Mouse (Mus musculus) limb, embryonic 13.5 days (tissue): Measurements from ENCODE around the gene Bri3. TPM values are rescaled to one million over a fixed set of nuclear protein-coding genes. Genes with fewer than 3 reads are reported as not detected.

Experiments used
- ATAC-seq: fragments of 200-750 bp; cut with Nextera tagmentation; 2 replicates; pipeline ENCODE4 v1.8.0; 2017; ENCODE audit warnings: low read depth, moderate number of reproducible peaks, moderate TSS enrichment; ENCODE audit not compliant: low FRiP score
- H3K27ac ChIP-seq: fragments of 300-500 bp; sonication (generic); 2 replicates; pipeline ENCODE4 v1.5.1; 2015; ENCODE audit warnings: inconsistent platforms, mild to moderate bottlenecking, moderate library complexity
- H3K27me3 ChIP-seq: fragments of 300-500 bp; sonication (generic); 2 replicates; pipeline ENCODE4 v1.6.1; 2015; ENCODE audit warnings: mild to moderate bottlenecking, inconsistent platforms
- H3K36me3 ChIP-seq: fragments of 300-500 bp; sonication (generic); 2 replicates; pipeline ENCODE4 v1.6.1; 2015; ENCODE audit warnings: inconsistent platforms, mild to moderate bottlenecking, moderate library complexity
- H3K4me1 ChIP-seq: fragments of 300-500 bp; sonication (generic); 2 replicates; pipeline ENCODE4 v1.6.1; 2015; ENCODE audit warnings: inconsistent platforms
- H3K4me2 ChIP-seq: fragments of 300-500 bp; sonication (generic); replicated peaks from 2 replicates; pipeline ENCODE4 v1.6.1; 2015; ENCODE audit warnings: inconsistent platforms, mild to moderate bottlenecking, moderate library complexity
- H3K4me3 ChIP-seq: fragments of 300-500 bp; sonication (generic); 2 replicates; pipeline ENCODE4 v1.5.1; 2015; ENCODE audit warnings: moderate library complexity, mild to moderate bottlenecking, inconsistent platforms
- H3K9ac ChIP-seq: fragments of 300-500 bp; sonication (generic); 2 replicates; pipeline ENCODE4 v1.6.1; 2015; ENCODE audit warnings: mild to moderate bottlenecking, inconsistent platforms
- H3K9me3 ChIP-seq: fragments of 300-500 bp; sonication (generic); 2 replicates; pipeline ENCODE4 v1.6.1; 2016; ENCODE audit warnings: inconsistent platforms
- WGBS: fragments of 180-500 bp; shearing (Covaris S2); methylation state at CpG from one replicate; pipeline ENCODE4 v1.1.7; 2015; 5-methylcytosine and 5-hydroxymethylcytosine counted together
- polyA plus RNA-seq: library from polyadenylated mRNA; unstranded; fragments of >200 nt; fragmentation: Nextera tagmentation; extraction: Ambion mirVana; gene quantifications from 2 replicates; pipeline ENCODE4 v1.2.1, GENCODE M21; 2015

The Bri3 gene
- polyA plus RNA-seq, 1 experiment from 2014 or later = 112 TPM

- ATAC-seq = no peak
- Histone ChIP-seq H3K27me3 (no peaks in the 10 kb centered on the region), H3K4me3 (no peak overlapping the region), H3K9me3 (0 out of 2 replicates have a peak, but pooled peaks cover 4% of the 10 kb centered on the region), H3K4me2 (no peak overlapping the region), H3K9ac (no peak overlapping the region), H3K36me3 (no peaks in the 10 kb centered on the region), H3K27ac (no peak overlapping the region), H3K4me1 (no peaks in the 10 kb centered on the region)
- 78% methylated on average over 1 of the region's 1 CpGs for WGBS
Observed at GRCm38 (mm10) chr5:144238969-144239368, 5.3 kb upstream of the Bri3 start.

GRCm38 (mm10) chr5:144245592-144245991 is 1.4 kb downstream of the Bri3 start:
- peaks cover 3% of the 10 kb centered on the region; the same call in 1 of the 2 replicates for H3K9me3 ChIP-seq
- H3K36me3 ChIP-seq = no peaks in the 10 kb centered on the region
- no peak overlapping the region for H3K27ac ChIP-seq
- no peak overlapping the region for H3K9ac ChIP-seq
- no peak overlapping the region for H3K4me2 ChIP-seq
- H3K4me1 ChIP-seq = peaks cover 17% of the 10 kb centered on the region
- 69% methylated on average over 2 of the region's 2 CpGs for WGBS
- H3K4me3 ChIP-seq = no peak overlapping the region
- no peak for ATAC-seq
- no peaks in the 10 kb centered on the region for H3K27me3 ChIP-seq

- Histone ChIP-seq H3K4me2 (no peak overlapping the region), H3K27me3 (no peaks in the 10 kb centered on the region), H3K9me3 (peaks cover 3% of the 10 kb centered on the region; the same call in 1 of the 2 replicates), H3K9ac (no peak overlapping the region), H3K27ac (no peak overlapping the region), H3K36me3 (no peaks in the 10 kb centered on the region), H3K4me1 (peaks cover 17% of the 10 kb centered on the region), H3K4me3 (no peak overlapping the region)
- 63% methylated on average over 7 of the region's 7 CpGs for WGBS
- ATAC-seq = no peak
Observed at GRCm38 (mm10) chr5:144246669-144247068, 2.4 kb downstream of the Bri3 start.

GRCm38 (mm10) chr5:144247307-144247706 is 3.1 kb downstream of the Bri3 start:
- H3K36me3 ChIP-seq = no peaks in the 10 kb centered on the region
- 74% methylated on average over 10 of the region's 10 CpGs for WGBS
- H3K4me2 ChIP-seq = no peak overlapping the region
- H3K4me3 ChIP-seq = no peak overlapping the region
- peaks cover 3% of the 10 kb centered on the region; the same call in 1 of the 2 replicates for H3K9me3 ChIP-seq
- H3K27ac ChIP-seq = no peak overlapping the region; the same call in 1 of the 2 replicates
- no peak for ATAC-seq
- H3K27me3 ChIP-seq = no peaks in the 10 kb centered on the region
- H3K9ac ChIP-seq = no peak overlapping the region
- peaks cover 17% of the 10 kb centered on the region for H3K4me1 ChIP-seq

- Histone ChIP-seq H3K9ac (no peak overlapping the region), H3K4me3 (no peak overlapping the region), H3K4me1 (peaks cover 17% of the 10 kb centered on the region), H3K27me3 (no peaks in the 10 kb centered on the region), H3K4me2 (no peak overlapping the region), H3K27ac (peak overlapping the region; percentile 44; the same call in 1 of the 2 replicates), H3K9me3 (peaks cover 3% of the 10 kb centered on the region; the same call in 1 of the 2 replicates), H3K36me3 (no peaks in the 10 kb centered on the region)
- ATAC-seq = 0 out of 2 replicates have a peak, but pooled peaks have one; percentile 21
- WGBS = 53% methylated on average over 10 of the region's 10 CpGs
Observed at GRCm38 (mm10) chr5:144247906-144248585, 3.8 kb downstream of the Bri3 start.

GRCm38 (mm10) chr5:144249871-144250270 is 5.6 kb downstream of the Bri3 start:
- H3K4me1 ChIP-seq = peaks cover 23% of the 10 kb centered on the region
- no peak overlapping the region for H3K4me2 ChIP-seq
- H3K36me3 ChIP-seq = no peaks in the 10 kb centered on the region
- 78% methylated on average over 3 of the region's 3 CpGs for WGBS
- H3K4me3 ChIP-seq = no peak overlapping the region
- peaks cover 3% of the 10 kb centered on the region; the same call in 1 of the 2 replicates for H3K9me3 ChIP-seq
- H3K27me3 ChIP-seq = no peaks in the 10 kb centered on the region
- H3K9ac ChIP-seq = no peak overlapping the region
- H3K27ac ChIP-seq = no peak overlapping the region
- no peak for ATAC-seq

- H3K27ac ChIP-seq = no peak overlapping the region
- no peaks in the 10 kb centered on the region for H3K36me3 ChIP-seq
- no peak for ATAC-seq
- peaks cover 25% of the 10 kb centered on the region for H3K4me1 ChIP-seq
- WGBS = 90% methylated on average over 13 of the region's 13 CpGs
- H3K9me3 ChIP-seq = peaks cover 3% of the 10 kb centered on the region; the same call in 1 of the 2 replicates
- H3K4me2 ChIP-seq = no peak overlapping the region
- H3K4me3 ChIP-seq = no peak overlapping the region
- no peaks in the 10 kb centered on the region for H3K27me3 ChIP-seq
- H3K9ac ChIP-seq = no peak overlapping the region
Observed at GRCm38 (mm10) chr5:144251876-144252577, 7.8 kb downstream of the Bri3 start.

GRCm38 (mm10) chr5:144253212-144253611 is 9.0 kb downstream of the Bri3 start:
- Histone ChIP-seq H3K9ac (no peak overlapping the region), H3K27ac (no peak overlapping the region), H3K36me3 (peaks cover 3% of the 10 kb centered on the region; the same call in 1 of the 2 replicates), H3K4me1 (peaks cover 25% of the 10 kb centered on the region), H3K27me3 (no peaks in the 10 kb centered on the region), H3K4me3 (no peak overlapping the region), H3K9me3 (peaks cover 3% of the 10 kb centered on the region; the same call in 1 of the 2 replicates), H3K4me2 (no peak overlapping the region)
- 83% methylated on average over 4 of the region's 4 CpGs for WGBS
- no peak for ATAC-seq

GRCm38 (mm10) chr5:144254122-144254810 is 10.0 kb downstream of the Bri3 start:
- Histone ChIP-seq H3K27me3 (no peaks in the 10 kb centered on the region), H3K4me2 (peak overlapping the region; percentile 86), H3K9ac (peak overlapping the region; percentile 43; the same call in 1 of the 2 replicates), H3K4me3 (peak overlapping the region; percentile 97), H3K36me3 (peaks cover 9% of the 10 kb centered on the region), H3K4me1 (peaks cover 34% of the 10 kb centered on the region), H3K9me3 (peaks cover 3% of the 10 kb centered on the region; the same call in 1 of the 2 replicates), H3K27ac (no peak overlapping the region; the same call in 1 of the 2 replicates)
- 0 out of 2 replicates have a peak, but pooled peaks have one; percentile 34 for ATAC-seq
- WGBS = 52% methylated on average over 16 of the region's 16 CpGs

- H3K4me2 ChIP-seq = peak overlapping the region; percentile 86
- H3K27ac ChIP-seq = peak overlapping the region; percentile 89
- peak; percentile 79 for ATAC-seq
- peaks cover 14% of the 10 kb centered on the region for H3K36me3 ChIP-seq
- H3K27me3 ChIP-seq = no peaks in the 10 kb centered on the region
- peaks cover 42% of the 10 kb centered on the region for H3K4me1 ChIP-seq
- H3K9me3 ChIP-seq = peaks cover 2% of the 10 kb centered on the region; the same call in 1 of the 2 replicates
- under 1% methylated on average over 66 of the region's 84 CpGs for WGBS
- H3K4me3 ChIP-seq = peak overlapping the region; percentile 97
- H3K9ac ChIP-seq = peak overlapping the region; percentile 94
Observed at GRCm38 (mm10) chr5:144254811-144255631, 10.8 kb downstream of the Bri3 start.
